Mouse (Mus musculus): ENCODE results near the gene Pbx1. TPM values are rescaled to one million over a fixed set of nuclear protein-coding genes. Genes with fewer than 3 reads are reported as not detected.

Pbx1 gene
- total and polyA plus RNA-seq, 2 experiments from 2014 or later = 17.1 to 31.3 TPM

- TF ChIP-seq EP300 (IDR thresholded peaks at IDR 0.05; ENCODE audit: low read depth) (no peak), CTCF (IDR thresholded peaks at IDR 0.05; ENCODE audit: low read depth) (no peak)
- no peak for ATAC-seq (ENCODE audit: insufficient read depth, low read depth)
- Histone ChIP-seq H3K27me3 (ENCODE audit: control insufficient read depth, insufficient read depth, low read length) (no peaks in the 10 kb centered on the region), H3K4me2 (ENCODE audit: low read depth, low read length) (no peak overlapping the region), H3K36me3 (replicated peaks; ENCODE audit: control insufficient read depth, insufficient read depth, low read length) (peaks cover 18% of the 10 kb centered on the region), H3K9me3 (replicated peaks; ENCODE audit: control insufficient read depth, low read length) (no peaks in the 10 kb centered on the region), H3K27ac (ENCODE audit: low read depth) (peak overlapping the region; percentile 78), H3K9ac (replicated peaks; ENCODE audit: low read depth, low read length) (no peak overlapping the region), H3K4me3 (ENCODE audit: low read depth, low read length) (no peak overlapping the region), H3K4me1 (ENCODE audit: control insufficient read depth, insufficient read depth) (peaks cover 35% of the 10 kb centered on the region)
- no peak for DNase-seq (ENCODE audit: low spot score)
- WGBS = 75% methylated on average over 11 of the region's 11 CpGs
Observed at GRCm38 (mm10) chr1:168179691-168180090, 252.4 kb downstream of the Pbx1 start.

GRCm38 (mm10) chr1:168178611-168179010, 253.5 kb downstream of the Pbx1 start:
- no peaks in the 10 kb centered on the region for H3K9me3 ChIP-seq (replicated peaks; ENCODE audit: control insufficient read depth, low read length)
- 85% methylated on average over 1 of the region's 1 CpGs for WGBS
- peak; percentile 53 for DNase-seq (ENCODE audit: low spot score)

GRCm38 (mm10) chr1:168175586-168175985, 256.5 kb downstream of the Pbx1 start:
- ATAC-seq (ENCODE audit: insufficient read depth, low read depth) = no peak

More at GRCm38 (mm10) chr1:168178611-168179010, 253.5 kb downstream of the Pbx1 start:
- H3K27ac ChIP-seq (ENCODE audit: low read depth) = peak overlapping the region; percentile 78
- H3K4me1 ChIP-seq (ENCODE audit: control insufficient read depth, insufficient read depth) = peaks cover 35% of the 10 kb centered on the region
- no peak overlapping the region for H3K4me2 ChIP-seq (ENCODE audit: low read depth, low read length)
- TF ChIP-seq EP300 (IDR thresholded peaks at IDR 0.05; ENCODE audit: low read depth) = peak; percentile 69; the same call in 1 of the 2 replicates
- no peak for TF ChIP-seq CTCF (IDR thresholded peaks at IDR 0.05; ENCODE audit: low read depth)
- peaks cover 23% of the 10 kb centered on the region for H3K36me3 ChIP-seq (replicated peaks; ENCODE audit: control insufficient read depth, insufficient read depth, low read length)
- H3K9ac ChIP-seq (replicated peaks; ENCODE audit: low read depth, low read length) = no peak overlapping the region
- no peak; the same call in 1 of the 2 replicates for ATAC-seq (ENCODE audit: insufficient read depth, low read depth)
- no peaks in the 10 kb centered on the region for H3K27me3 ChIP-seq (ENCODE audit: control insufficient read depth, insufficient read depth, low read length)
- H3K4me3 ChIP-seq (ENCODE audit: low read depth, low read length) = no peak overlapping the region

GRCm38 (mm10) chr1:168169791-168170190, 262.3 kb downstream of the Pbx1 start:
- Histone ChIP-seq H3K9ac (replicated peaks; ENCODE audit: low read depth, low read length) (no peak overlapping the region), H3K36me3 (replicated peaks; ENCODE audit: control insufficient read depth, insufficient read depth, low read length) (peaks cover 5% of the 10 kb centered on the region; the same call in 1 of the 2 replicates), H3K4me2 (ENCODE audit: low read depth, low read length) (no peak overlapping the region), H3K9me3 (replicated peaks; ENCODE audit: control insufficient read depth, low read length) (no peaks in the 10 kb centered on the region), H3K4me3 (ENCODE audit: low read depth, low read length) (no peak overlapping the region), H3K27me3 (ENCODE audit: control insufficient read depth, insufficient read depth, low read length) (no peaks in the 10 kb centered on the region), H3K4me1 (ENCODE audit: control insufficient read depth, insufficient read depth) (peaks cover 32% of the 10 kb centered on the region), H3K27ac (ENCODE audit: low read depth) (peak overlapping the region; percentile 38; the same call in 1 of the 2 replicates)
- WGBS = 86% methylated on average over 8 of the region's 8 CpGs
- DNase-seq (ENCODE audit: low spot score) (no peak), ATAC-seq (ENCODE audit: insufficient read depth, low read depth) (no peak)
- no peak for TF ChIP-seq CTCF (IDR thresholded peaks at IDR 0.05; ENCODE audit: low read depth)
- no peak for TF ChIP-seq EP300 (IDR thresholded peaks at IDR 0.05; ENCODE audit: low read depth)

More at GRCm38 (mm10) chr1:168175586-168175985, 256.5 kb downstream of the Pbx1 start:
- Histone ChIP-seq H3K4me3 (ENCODE audit: low read depth, low read length) (no peak overlapping the region), H3K36me3 (replicated peaks; ENCODE audit: control insufficient read depth, insufficient read depth, low read length) (peaks cover 5% of the 10 kb centered on the region; the same call in 1 of the 2 replicates), H3K27me3 (ENCODE audit: control insufficient read depth, insufficient read depth, low read length) (no peaks in the 10 kb centered on the region), H3K9ac (replicated peaks; ENCODE audit: low read depth, low read length) (no peak overlapping the region), H3K4me1 (ENCODE audit: control insufficient read depth, insufficient read depth) (peaks cover 23% of the 10 kb centered on the region), H3K27ac (ENCODE audit: low read depth) (no peak overlapping the region), H3K9me3 (replicated peaks; ENCODE audit: control insufficient read depth, low read length) (no peaks in the 10 kb centered on the region), H3K4me2 (ENCODE audit: low read depth, low read length) (no peak overlapping the region)
- 59% methylated on average over 4 of the region's 4 CpGs for WGBS
- TF ChIP-seq EP300 (IDR thresholded peaks at IDR 0.05; ENCODE audit: low read depth) (no peak), CTCF (IDR thresholded peaks at IDR 0.05; ENCODE audit: low read depth) (no peak)
- DNase-seq (ENCODE audit: low spot score) = no peak

GRCm38 (mm10) chr1:168169052-168169779, 262.9 kb downstream of the Pbx1 start:
- Histone ChIP-seq H3K36me3 (replicated peaks; ENCODE audit: control insufficient read depth, insufficient read depth, low read length) (peaks cover 5% of the 10 kb centered on the region; the same call in 1 of the 2 replicates), H3K27me3 (ENCODE audit: control insufficient read depth, insufficient read depth, low read length) (no peaks in the 10 kb centered on the region), H3K9me3 (replicated peaks; ENCODE audit: control insufficient read depth, low read length) (no peaks in the 10 kb centered on the region), H3K4me3 (ENCODE audit: low read depth, low read length) (no peak overlapping the region), H3K4me2 (ENCODE audit: low read depth, low read length) (no peak overlapping the region), H3K4me1 (ENCODE audit: control insufficient read depth, insufficient read depth) (peaks cover 38% of the 10 kb centered on the region), H3K27ac (ENCODE audit: low read depth) (0 out of 2 replicates have a peak overlapping the region, but pooled peaks have one; percentile 38), H3K9ac (replicated peaks; ENCODE audit: low read depth, low read length) (no peak overlapping the region)
- TF ChIP-seq EP300 (IDR thresholded peaks at IDR 0.05; ENCODE audit: low read depth) = no peak
- TF ChIP-seq CTCF (IDR thresholded peaks at IDR 0.05; ENCODE audit: low read depth) = no peak
- DNase-seq (ENCODE audit: low spot score) = peak; percentile 38
- ATAC-seq (ENCODE audit: insufficient read depth, low read depth) = no peak
- WGBS = 54% methylated on average over 10 of the region's 10 CpGs
